Mouse (Mus musculus): Measurements from ENCODE around the gene Btbd35f30.
"Not testable (repeated sequence)": the region's sequence is repeated elsewhere in the genome, so short reads cannot be mapped to it uniquely, and the experiment has no call there.

Gene Btbd35f30

GRCm38 (mm10) chrX:32894325-32894724 is at the start of gene Btbd35f30:
Gene Btbd35f30, plus strand, starts transcription at chrX:32894625.
- not testable (repeated sequence) for DNase-seq (ENCODE audit: low read depth)

- DNase-seq (ENCODE audit: low read depth) = not testable (repeated sequence)
Measured at GRCm38 (mm10) chrX:32941468-32941867, 47.0 kb downstream of the Btbd35f30 start, which contains the start of gene Gm21789. Gene Gm21789, plus strand, starts transcription at chrX:32941768.

Data from induced T-regulatory cell, adult 2 months (primary cell).